Mouse (Mus musculus) liver, adult (tissue): ENCODE data around the gene Asb11.

ENCODE experiments used
- GATA4 ChIP-seq: IDR thresholded peaks from 2 replicates; pipeline ENCODE4 v1.6.1; 2014; ENCODE audit warnings: mild to moderate bottlenecking, low read length; ENCODE audit not compliant: insufficient replicate concordance

The Asb11 gene

GRCm38 (mm10) chrX:164507068-164507467, 70.3 kb downstream of the Asb11 start:
- no peak for TF ChIP-seq GATA4

- no peak for TF ChIP-seq GATA4
These were observed 71.9 kb downstream of the Asb11 start for GRCm38 (mm10) chrX:164508728-164509127.
